Mouse (Mus musculus) cerebellum, postnatal 36 days (tissue): ENCODE results near the gene Adamts17.

Experiments used
- DNase-seq, 2 experiments: peaks; one replicate each; pipeline ENCODE4 v3.0.0; 2021 to 2022; ENCODE audit warnings: mixed read lengths in 2 of 2

The Adamts17 gene

GRCm38 (mm10) chr7:66839463-66840007 lies at the start of gene Adamts17:
TSS of gene Adamts17 (plus strand) at chr7:66839735.
- peak; percentile 94 to 95 for DNase-seq

- DNase-seq, result no peak
Observed at GRCm38 (mm10) chr7:66789860-66790748, 49.4 kb upstream of the Adamts17 start.

GRCm38 (mm10) chr7:66791022-66791421 lies 48.5 kb upstream of the Adamts17 start:
- DNase-seq, result no peak

GRCm38 (mm10) chr7:66796909-66797308 lies 42.6 kb upstream of the Adamts17 start:
- DNase-seq, result no peak

GRCm38 (mm10) chr7:66797345-66797744 lies 42.2 kb upstream of the Adamts17 start:
- DNase-seq, result no peak

- no peak for DNase-seq
Observed at GRCm38 (mm10) chr7:66798826-66799225, 40.7 kb upstream of the Adamts17 start.

- DNase-seq, result no peak
Observed at GRCm38 (mm10) chr7:66800784-66801183, 38.8 kb upstream of the Adamts17 start.

- DNase-seq, result no peak
Observed at GRCm38 (mm10) chr7:66801785-66802184, 37.8 kb upstream of the Adamts17 start.

- DNase-seq, result no peak
Observed at GRCm38 (mm10) chr7:66803798-66804197, 35.7 kb upstream of the Adamts17 start.

- no peak for DNase-seq
Observed at GRCm38 (mm10) chr7:66806801-66807200, 32.7 kb upstream of the Adamts17 start.

GRCm38 (mm10) chr7:66810436-66810835 lies 29.1 kb upstream of the Adamts17 start:
- DNase-seq, result peak; percentile 17 to 34

GRCm38 (mm10) chr7:66811294-66811693 lies 28.2 kb upstream of the Adamts17 start:
- DNase-seq, result no peak

- no peak for DNase-seq
Observed at GRCm38 (mm10) chr7:66812289-66812688, 27.2 kb upstream of the Adamts17 start.

- DNase-seq, result no peak
Observed at GRCm38 (mm10) chr7:66812737-66813136, 26.8 kb upstream of the Adamts17 start.

GRCm38 (mm10) chr7:66813172-66813571 lies 26.4 kb upstream of the Adamts17 start:
- no peak for DNase-seq

GRCm38 (mm10) chr7:66815526-66815925 lies 24.0 kb upstream of the Adamts17 start:
- DNase-seq, result peak; percentile 13 to 35

GRCm38 (mm10) chr7:66820034-66820433 lies 19.5 kb upstream of the Adamts17 start:
- DNase-seq, result peak; percentile 31 to 43

- DNase-seq, result no peak
Observed at GRCm38 (mm10) chr7:66830803-66831202, 8.7 kb upstream of the Adamts17 start.

GRCm38 (mm10) chr7:66831295-66831694 lies 8.2 kb upstream of the Adamts17 start:
- DNase-seq, result no peak

GRCm38 (mm10) chr7:66840008-66840719 lies 629 bp downstream of the Adamts17 start:
- DNase-seq, result peak in 1 of 2 experiments; percentile 26

- DNase-seq, result no peak
Observed at GRCm38 (mm10) chr7:66841165-66841564, 1.6 kb downstream of the Adamts17 start.

GRCm38 (mm10) chr7:66842021-66842420 lies 2.5 kb downstream of the Adamts17 start:
- peak; percentile 67 to 68 for DNase-seq

- no peak for DNase-seq
Observed at GRCm38 (mm10) chr7:66843846-66844245, 4.3 kb downstream of the Adamts17 start.

GRCm38 (mm10) chr7:66846582-66846981 lies 7.0 kb downstream of the Adamts17 start:
- no peak for DNase-seq
